Mouse (Mus musculus): Measurements from ENCODE around the gene Gnaq.

GRCm38 (mm10) chr19:16287307-16287706, 154.7 kb downstream of the Gnaq start:
- TF ChIP-seq GATA1 (IDR thresholded peaks at IDR 0.05; ENCODE audit: low read length): no peak
- no peak for TF ChIP-seq TAL1 (IDR thresholded peaks at IDR 0.05; ENCODE audit: low read length)

Data from erythroblast, embryonic 14.5 days (primary cell).